Mouse (Mus musculus) hindbrain, embryonic 12.5 days (tissue): Measurements from ENCODE around the gene Vps26c. TPM values are rescaled to one million over a fixed set of nuclear protein-coding genes. Genes with fewer than 3 reads are reported as not detected.

Experiments
- ATAC-seq: fragments of 200-750 bp; cut with Nextera tagmentation; 2 replicates; pipeline ENCODE4 v1.8.0; 2017; ENCODE audit warnings: moderate TSS enrichment; ENCODE audit not compliant: low FRiP score
- H3K27ac ChIP-seq: fragments of 300-500 bp; sonication (generic); 2 replicates; pipeline ENCODE4 v1.5.1; 2016; ENCODE audit warnings: mild to moderate bottlenecking
- H3K27me3 ChIP-seq: fragments of 300-500 bp; sonication (generic); 2 replicates; pipeline ENCODE4 v1.6.1; 2016; ENCODE audit warnings: mild to moderate bottlenecking
- H3K36me3 ChIP-seq: fragments of 300-500 bp; sonication (generic); 2 replicates; pipeline ENCODE4 v1.6.1; 2016; ENCODE audit warnings: mild to moderate bottlenecking
- H3K4me1 ChIP-seq: fragments of 300-500 bp; sonication (generic); 2 replicates; pipeline ENCODE4 v1.6.1; 2016
- H3K4me2 ChIP-seq: fragments of 300-500 bp; sonication (generic); replicated peaks from 2 replicates; pipeline ENCODE4 v1.6.1; 2016; ENCODE audit warnings: mild to moderate bottlenecking
- H3K4me3 ChIP-seq: fragments of 300-500 bp; sonication (generic); 2 replicates; pipeline ENCODE4 v1.5.1; 2016; ENCODE audit warnings: mild to moderate bottlenecking
- H3K9ac ChIP-seq: fragments of 300-500 bp; sonication (generic); 2 replicates; pipeline ENCODE4 v1.6.1; 2016; ENCODE audit warnings: mild to moderate bottlenecking, moderate library complexity
- H3K9me3 ChIP-seq: fragments of 300-500 bp; sonication (generic); replicated peaks from 2 replicates; pipeline ENCODE4 v1.6.1; 2016; ENCODE audit warnings: mild to moderate bottlenecking
- WGBS: fragments of 180-500 bp; shearing (Covaris S2); methylation state at CpG from one replicate; pipeline ENCODE4 v1.1.7; 2016; 5-methylcytosine and 5-hydroxymethylcytosine counted together
- polyA plus RNA-seq: library from polyadenylated mRNA; unstranded; fragments of >200 nt; fragmentation: Nextera tagmentation; extraction: Ambion mirVana; gene quantifications from 2 replicates; pipeline ENCODE4 v1.2.1, GENCODE M21; 2016

Gene Vps26c
- polyA plus RNA-seq, 1 experiment from 2014 or later = 67.0 TPM

DNA sequence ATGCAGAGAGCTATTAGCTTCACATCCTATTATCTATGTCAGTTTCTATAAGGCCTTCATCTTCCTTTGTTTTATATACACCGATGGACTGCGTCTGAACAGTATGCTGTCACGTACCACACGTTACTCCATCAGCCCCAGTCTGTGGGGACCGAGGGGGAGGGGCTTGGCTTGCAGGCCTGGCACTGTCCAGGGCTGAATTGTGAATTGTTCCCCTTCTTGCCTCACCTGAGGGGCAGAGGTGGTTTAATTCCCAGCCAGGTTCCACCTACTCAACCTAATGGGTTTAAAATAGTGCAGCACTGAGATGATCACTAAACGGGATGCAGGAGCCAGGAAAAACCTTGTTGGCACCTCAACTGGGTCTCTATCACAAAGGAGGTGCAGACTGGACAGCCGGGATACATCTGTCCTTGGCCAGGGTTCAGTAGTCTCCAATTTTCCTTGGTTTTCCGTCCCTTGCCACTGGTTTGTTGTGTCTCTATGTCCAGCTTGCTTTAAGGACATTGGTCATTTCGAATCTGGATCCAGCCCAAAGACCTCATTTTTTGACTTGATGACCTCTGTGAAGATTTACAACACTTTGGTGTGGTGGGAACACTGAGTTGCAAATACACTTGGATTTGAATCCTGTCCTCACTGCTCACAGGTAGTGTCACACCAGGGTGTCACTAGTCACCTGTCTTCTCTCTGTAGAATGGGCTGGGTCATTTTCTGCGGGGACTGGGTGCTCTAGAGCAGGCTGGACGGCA, 40.4 kb upstream of the Vps26c start:
- H3K9ac ChIP-seq = no peak overlapping the region
- H3K36me3 ChIP-seq = no peaks in the 10 kb centered on the region
- peaks cover 9% of the 10 kb centered on the region for H3K4me1 ChIP-seq
- H3K27ac ChIP-seq = no peak overlapping the region
- H3K4me3 ChIP-seq = no peak overlapping the region
- WGBS = 81% methylated on average over 11 of the region's 11 CpGs
- H3K27me3 ChIP-seq = no peaks in the 10 kb centered on the region
- no peak overlapping the region for H3K4me2 ChIP-seq
- ATAC-seq = no peak
- no peaks in the 10 kb centered on the region for H3K9me3 ChIP-seq

DNA sequence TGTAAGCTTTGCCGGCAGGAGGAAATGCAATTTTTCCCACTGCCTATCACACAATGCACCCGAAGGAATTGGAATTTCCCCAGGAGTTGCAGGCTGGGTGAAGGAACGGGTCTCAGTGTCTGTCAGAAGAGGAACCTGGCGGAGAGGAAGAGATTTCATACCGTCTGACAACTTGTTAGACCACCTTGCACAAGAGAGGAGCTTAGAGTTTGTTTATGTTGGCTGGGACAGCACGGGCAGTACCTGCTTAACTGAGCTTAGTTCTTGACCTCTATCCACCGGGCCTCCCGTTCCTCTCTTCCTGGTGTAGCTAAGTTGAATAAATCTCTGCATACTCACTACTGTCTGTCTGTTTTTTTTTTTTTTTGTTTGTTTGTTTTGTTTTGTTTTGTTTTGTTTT, 39.5 kb upstream of the Vps26c start:
- Histone ChIP-seq H3K4me3 (no peak overlapping the region), H3K4me1 (0 out of 2 replicates have a peak, but pooled peaks cover 3% of the 10 kb centered on the region), H3K9ac (no peak overlapping the region), H3K27ac (no peak overlapping the region), H3K27me3 (no peaks in the 10 kb centered on the region), H3K36me3 (no peaks in the 10 kb centered on the region), H3K4me2 (no peak overlapping the region), H3K9me3 (no peaks in the 10 kb centered on the region)
- no peak for ATAC-seq
- 75% methylated on average over 8 of the region's 8 CpGs for WGBS

DNA sequence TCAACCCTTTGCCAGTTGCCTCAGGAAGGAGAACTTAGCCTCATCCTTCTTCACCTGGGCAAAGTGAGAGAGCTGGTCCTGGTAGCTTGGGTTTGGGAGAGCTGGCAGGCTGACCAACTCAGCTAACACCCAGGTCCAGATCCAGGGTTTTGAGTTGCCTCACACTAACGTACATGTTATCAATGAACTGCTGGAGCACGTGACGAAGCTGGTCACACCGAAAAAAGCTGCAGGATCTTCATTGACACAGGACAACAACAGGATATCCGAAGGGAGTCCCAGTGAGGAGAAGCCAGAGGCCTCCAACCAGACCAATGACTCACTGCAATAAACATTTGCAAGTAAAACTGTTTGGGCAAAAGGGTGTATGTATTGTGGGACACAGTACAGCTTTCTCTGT, 34.0 kb upstream of the Vps26c start:
- ATAC-seq = no peak
- Histone ChIP-seq H3K9me3 (no peaks in the 10 kb centered on the region), H3K36me3 (no peaks in the 10 kb centered on the region), H3K27ac (no peak overlapping the region), H3K9ac (no peak overlapping the region), H3K4me1 (no peaks in the 10 kb centered on the region), H3K4me2 (no peak overlapping the region), H3K4me3 (no peak overlapping the region), H3K27me3 (no peaks in the 10 kb centered on the region)
- WGBS = 87% methylated on average over 5 of the region's 5 CpGs

- Histone ChIP-seq H3K4me2 (no peak overlapping the region), H3K36me3 (no peaks in the 10 kb centered on the region), H3K9ac (no peak overlapping the region), H3K9me3 (no peaks in the 10 kb centered on the region), H3K4me3 (no peak overlapping the region), H3K27me3 (no peaks in the 10 kb centered on the region), H3K27ac (no peak overlapping the region), H3K4me1 (no peaks in the 10 kb centered on the region)
- 68% methylated on average over 7 of the region's 7 CpGs for WGBS
- no peak for ATAC-seq
Measured at GRCm38 (mm10) chr16:94559782-94560181, 33.2 kb upstream of the Vps26c start.

DNA sequence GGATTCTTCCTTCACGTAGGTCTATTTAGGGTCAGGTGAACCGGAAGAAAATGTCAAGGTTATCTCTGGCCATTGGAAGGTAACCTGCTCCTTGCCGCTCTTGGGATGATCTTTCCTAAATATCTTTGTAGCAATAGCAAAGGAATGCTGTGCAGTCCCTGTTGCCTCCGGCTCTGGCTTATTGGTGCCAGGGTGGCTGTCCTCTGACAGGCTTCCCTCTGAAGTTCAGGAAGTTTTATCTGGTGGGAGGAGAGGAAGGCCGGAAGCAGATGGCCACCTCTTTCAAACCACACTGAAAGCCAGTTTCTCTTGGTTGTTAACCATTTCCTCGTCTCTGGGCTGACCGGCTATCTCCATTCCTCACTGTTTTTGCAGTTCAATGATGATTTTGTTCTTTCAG, 32.7 kb upstream of the Vps26c start:
- Histone ChIP-seq H3K4me3 (no peak overlapping the region), H3K27ac (no peak overlapping the region), H3K9me3 (no peaks in the 10 kb centered on the region), H3K4me1 (no peaks in the 10 kb centered on the region), H3K9ac (no peak overlapping the region), H3K36me3 (no peaks in the 10 kb centered on the region), H3K27me3 (no peaks in the 10 kb centered on the region), H3K4me2 (no peak overlapping the region)
- ATAC-seq = no peak
- WGBS = 66% methylated on average over 7 of the region's 7 CpGs

GRCm38 (mm10) chr16:94556228-94556627, 29.6 kb upstream of the Vps26c start:
- Histone ChIP-seq H3K4me2 (no peak overlapping the region), H3K27me3 (no peaks in the 10 kb centered on the region), H3K9ac (no peak overlapping the region), H3K27ac (no peak overlapping the region), H3K4me1 (no peaks in the 10 kb centered on the region), H3K36me3 (no peaks in the 10 kb centered on the region), H3K4me3 (no peak overlapping the region), H3K9me3 (no peaks in the 10 kb centered on the region)
- ATAC-seq = no peak
- 83% methylated on average over 5 of the region's 5 CpGs for WGBS

DNA sequence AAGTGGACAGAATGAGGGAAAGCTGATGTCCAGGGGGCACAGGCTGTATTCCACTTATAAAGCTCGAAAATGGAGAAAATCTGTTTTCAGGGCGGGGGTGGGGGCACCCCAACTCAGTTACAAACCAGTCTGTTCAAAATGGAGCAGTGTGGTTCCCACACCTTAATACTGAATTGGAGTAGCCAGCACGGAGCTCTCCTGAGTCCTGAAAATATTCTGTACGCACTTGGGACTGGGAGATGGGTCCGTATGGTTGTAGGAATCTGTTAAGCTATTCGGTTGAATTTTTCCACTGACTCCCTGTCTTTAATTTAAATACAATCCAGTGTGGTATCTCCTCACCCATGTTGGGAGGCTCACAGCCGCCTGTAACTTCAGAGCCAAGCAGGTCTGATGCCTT, 28.7 kb upstream of the Vps26c start:
- no peak for ATAC-seq
- Histone ChIP-seq H3K36me3 (no peaks in the 10 kb centered on the region), H3K9me3 (no peaks in the 10 kb centered on the region), H3K27me3 (no peaks in the 10 kb centered on the region), H3K4me2 (no peak overlapping the region), H3K27ac (no peak overlapping the region), H3K4me3 (no peak overlapping the region), H3K9ac (no peak overlapping the region), H3K4me1 (no peaks in the 10 kb centered on the region)
- WGBS = 83% methylated on average over 7 of the region's 7 CpGs

- ATAC-seq = no peak
- no peak overlapping the region for H3K4me3 ChIP-seq
- no peaks in the 10 kb centered on the region for H3K4me1 ChIP-seq
- H3K9me3 ChIP-seq = no peaks in the 10 kb centered on the region
- H3K9ac ChIP-seq = no peak overlapping the region
- H3K27ac ChIP-seq = no peak overlapping the region
- H3K36me3 ChIP-seq = no peaks in the 10 kb centered on the region
- H3K27me3 ChIP-seq = no peaks in the 10 kb centered on the region
- no peak overlapping the region for H3K4me2 ChIP-seq
Measured at GRCm38 (mm10) chr16:94551934-94552333, 25.3 kb upstream of the Vps26c start.

DNA sequence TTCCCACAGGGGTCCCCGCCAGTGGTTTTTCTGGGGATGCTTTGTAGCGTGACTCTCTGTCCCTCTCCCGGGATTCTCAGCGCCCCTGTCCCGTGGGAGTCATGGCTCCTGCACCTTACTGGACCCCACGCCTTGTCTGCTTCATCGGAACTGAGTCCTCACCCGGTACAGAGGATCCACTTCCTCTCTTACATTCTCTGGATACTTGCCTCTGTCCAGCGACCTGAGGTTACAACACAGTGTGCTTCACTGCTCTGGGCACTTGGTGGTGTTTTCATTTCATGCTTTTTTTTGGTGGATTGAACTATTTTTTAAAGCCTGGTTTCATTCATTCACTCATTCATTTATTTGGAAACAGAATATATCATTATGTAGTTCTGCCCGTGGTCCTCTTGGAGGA, 23.2 kb upstream of the Vps26c start:
- H3K4me1 ChIP-seq = no peaks in the 10 kb centered on the region
- H3K27ac ChIP-seq = no peak overlapping the region
- no peaks in the 10 kb centered on the region for H3K27me3 ChIP-seq
- no peaks in the 10 kb centered on the region for H3K36me3 ChIP-seq
- ATAC-seq = no peak
- no peaks in the 10 kb centered on the region for H3K9me3 ChIP-seq
- 79% methylated on average over 10 of the region's 10 CpGs for WGBS
- no peak overlapping the region for H3K4me2 ChIP-seq
- H3K9ac ChIP-seq = no peak overlapping the region
- H3K4me3 ChIP-seq = no peak overlapping the region

DNA sequence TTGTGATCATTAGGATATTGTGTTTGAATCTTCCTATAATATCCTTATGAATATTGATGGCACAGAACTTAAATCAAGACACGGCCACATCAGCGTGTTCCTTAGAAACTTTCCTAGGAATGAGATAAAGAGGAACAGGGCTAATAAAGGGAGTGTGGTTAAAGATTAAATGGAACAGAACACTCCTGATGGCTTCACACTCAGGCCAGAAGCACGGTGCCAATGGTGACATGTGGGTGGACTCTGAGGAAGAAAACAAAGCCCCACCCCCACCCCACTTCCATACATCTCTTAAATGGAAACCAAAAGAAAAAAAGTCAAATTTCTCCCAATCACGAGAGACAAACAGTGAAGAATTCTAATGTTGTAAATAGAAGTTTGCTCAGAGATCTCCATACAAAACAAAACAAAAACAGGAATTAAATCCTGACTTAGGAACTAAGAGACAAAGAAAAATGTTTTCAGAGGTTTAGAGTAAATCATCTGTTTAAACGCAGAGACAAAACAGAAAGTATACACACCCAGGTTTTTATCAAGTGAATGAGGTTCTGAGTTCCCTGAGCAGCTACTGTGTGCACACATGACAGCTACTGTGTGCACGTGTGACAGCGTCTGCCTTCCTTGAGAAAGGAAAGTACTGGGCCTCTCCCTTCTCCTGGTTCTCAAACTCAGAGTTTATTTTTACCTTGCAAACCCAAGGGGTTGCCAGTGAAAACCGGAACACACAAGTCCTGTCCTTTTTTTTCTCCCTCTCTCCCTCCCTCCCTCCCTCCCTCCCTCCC, 19.3 kb upstream of the Vps26c start:
- no peak overlapping the region for H3K9ac ChIP-seq
- H3K4me3 ChIP-seq = no peak overlapping the region
- H3K4me2 ChIP-seq = no peak overlapping the region
- H3K9me3 ChIP-seq = no peaks in the 10 kb centered on the region
- H3K27ac ChIP-seq = no peak overlapping the region
- no peak for ATAC-seq
- no peaks in the 10 kb centered on the region for H3K27me3 ChIP-seq
- 55% methylated on average over 8 of the region's 8 CpGs for WGBS
- H3K4me1 ChIP-seq = 0 out of 2 replicates have a peak, but pooled peaks cover 4% of the 10 kb centered on the region
- H3K36me3 ChIP-seq = no peaks in the 10 kb centered on the region

GRCm38 (mm10) chr16:94544540-94545105, 18.0 kb upstream of the Vps26c start:
- no peak for ATAC-seq
- H3K9me3 ChIP-seq = no peaks in the 10 kb centered on the region
- no peak overlapping the region for H3K4me3 ChIP-seq
- 0 out of 2 replicates have a peak, but pooled peaks cover 4% of the 10 kb centered on the region for H3K4me1 ChIP-seq
- no peak overlapping the region for H3K9ac ChIP-seq
- 54% methylated on average over 11 of the region's 11 CpGs for WGBS
- H3K4me2 ChIP-seq = no peak overlapping the region
- no peak overlapping the region for H3K27ac ChIP-seq
- no peaks in the 10 kb centered on the region for H3K27me3 ChIP-seq
- H3K36me3 ChIP-seq = no peaks in the 10 kb centered on the region

- H3K36me3 ChIP-seq = no peaks in the 10 kb centered on the region
- H3K4me1 ChIP-seq = 0 out of 2 replicates have a peak, but pooled peaks cover 4% of the 10 kb centered on the region
- no peak overlapping the region for H3K4me2 ChIP-seq
- no peak overlapping the region for H3K4me3 ChIP-seq
- no peaks in the 10 kb centered on the region for H3K27me3 ChIP-seq
- H3K27ac ChIP-seq = no peak overlapping the region
- no peak for ATAC-seq
- 91% methylated on average over 8 of the region's 8 CpGs for WGBS
- no peak overlapping the region for H3K9ac ChIP-seq
- no peaks in the 10 kb centered on the region for H3K9me3 ChIP-seq
Measured at GRCm38 (mm10) chr16:94542898-94543297, 16.3 kb upstream of the Vps26c start.
